In genomic region chr9:43668731-43669130, GRCm38 (mm10) we compare ENCODE assay signal across 23 mouse cellular contexts.
DNase-seq lines count a peak whose midpoint lies in the region; ATAC-seq and TF ChIP-seq lines count a peak whose summit lies in the region.
"Had no signal": no experiment of that assay in that cellular context is flagged by ENCODE, and none has a peak within 500 bp of the region (broad histone marks: within the 10 kb centered on the region; RNA-seq: fewer than 3 reads in every experiment).

No protein-coding gene starts in this region.

- H3K4me2 ChIP-seq in forebrain, postnatal 0 days (ENCODE audit: low read depth) = no peak overlapping the region
- H3K4me2 ChIP-seq: embryonic facial prominence, embryonic 12.5 days; heart, embryonic 12.5 days had no signal

- peak; percentile 27; the same call in 1 of the 2 replicates for ATAC-seq in forebrain, postnatal 0 days
- ATAC-seq: CD4-positive, CD25-positive, alpha-beta regulatory T cell, adult 4 months; forebrain, embryonic 14.5 days; hindbrain, embryonic 16.5 days; inflammation-experienced regulatory T-cells, adult 6 months; intestine, postnatal 0 days; Patski had no signal

- no peak for TF ChIP-seq CTCF in forebrain, postnatal 0 days (IDR thresholded peaks at IDR 0.05; ENCODE audit: low read depth)

- H3K27ac ChIP-seq in forebrain, postnatal 0 days (ENCODE audit: low read depth, low read length) = no peak overlapping the region
- H3K27ac ChIP-seq in forebrain, embryonic 10.5 days = no peak overlapping the region
- H3K27ac ChIP-seq: embryonic facial prominence, embryonic 12.5 days had no signal

- H3K36me3 ChIP-seq in forebrain, postnatal 0 days (ENCODE audit: insufficient read depth) = no peaks in the 10 kb centered on the region
- no peaks in the 10 kb centered on the region for H3K36me3 ChIP-seq in forebrain, embryonic 10.5 days (replicated peaks)
- H3K36me3 ChIP-seq: embryonic facial prominence, embryonic 12.5 days; G1E; heart, embryonic 12.5 days; hindbrain, embryonic 10.5 days had no signal

- H3K4me1 ChIP-seq in forebrain, postnatal 0 days (ENCODE audit: insufficient read depth) = no peaks in the 10 kb centered on the region
- peaks cover 10% of the 10 kb centered on the region for H3K4me1 ChIP-seq in forebrain, embryonic 10.5 days
- H3K4me1 ChIP-seq: heart, embryonic 12.5 days had no signal

- H3K27me3 ChIP-seq in forebrain, postnatal 0 days (ENCODE audit: insufficient read depth, low read length) = no peaks in the 10 kb centered on the region
- no peaks in the 10 kb centered on the region for H3K27me3 ChIP-seq in forebrain, embryonic 10.5 days (ENCODE audit: poor library complexity, severe bottlenecking)
- H3K27me3 ChIP-seq: embryonic facial prominence, embryonic 12.5 days had no signal

- WGBS in forebrain, postnatal 0 days = 66% methylated on average over 7 of the region's 7 CpGs
- WGBS in forebrain, embryonic 10.5 days = 85% methylated on average over 7 of the region's 7 CpGs

- H3K9me3 ChIP-seq in forebrain, postnatal 0 days (ENCODE audit: low read length) = no peaks in the 10 kb centered on the region
- H3K9me3 ChIP-seq in forebrain, embryonic 10.5 days = no peaks in the 10 kb centered on the region
- H3K9me3 ChIP-seq: embryonic facial prominence, embryonic 12.5 days; heart, embryonic 12.5 days; hindbrain, embryonic 10.5 days had no signal

- no peak overlapping the region for H3K4me3 ChIP-seq in forebrain, postnatal 0 days (ENCODE audit: low read depth, low read length)
- H3K4me3 ChIP-seq in forebrain, embryonic 10.5 days = no peak overlapping the region
- H3K4me3 ChIP-seq: embryonic facial prominence, embryonic 12.5 days; heart, embryonic 12.5 days; hindbrain, embryonic 10.5 days had no signal

- no peak overlapping the region for H3K9ac ChIP-seq in forebrain, postnatal 0 days
- H3K9ac ChIP-seq: embryonic facial prominence, embryonic 12.5 days; heart, embryonic 12.5 days had no signal

- no peak for DNase-seq in forebrain, postnatal 0 days
- DNase-seq in forebrain, embryonic 10.5 days (ENCODE audit: extremely low spot score, low spot score) = no peak
- DNase-seq in urinary bladder, postnatal 14 days (ENCODE audit: low spot score) = peak; percentile 14
- DNase-seq in urinary bladder, postnatal 10 days (ENCODE audit: low spot score) = no peak
- peak; percentile 35 for DNase-seq in fibroblast of lung, adult 2 months (ENCODE audit: low read depth)
- DNase-seq in gastrocnemius, postnatal 25 days = no peak
- no peak for DNase-seq in MN1 (ENCODE audit: low spot score)
- DNase-seq: adrenal gland, adult 2 months; adrenal gland, postnatal 25 days; cerebellum, adult 8-10 months; cerebellum, postnatal 14 days; embryo, embryonic 11 days; gastrocnemius, postnatal 14 days had no signal

Comparison
In these comparisons a context has a peak if more than half of its experiments do, and no peak if none do; other contexts are left out.
1. DNase-seq: peak in urinary bladder, postnatal 14 days (single experiment) and fibroblast of lung, adult 2 months (single experiment); none in forebrain, postnatal 0 days (single experiment), forebrain, embryonic 10.5 days (single experiment), urinary bladder, postnatal 10 days (single experiment), gastrocnemius, postnatal 25 days (single experiment) and MN1 (single experiment).